Mouse (Mus musculus): ENCODE measurements around the gene Fgfr4.

- TF ChIP-seq HCFC1 (IDR thresholded peaks at IDR 0.05; ENCODE audit: borderline replicate concordance, insufficient read depth, low read length) (no peak), ZNF384 (IDR thresholded peaks at IDR 0.05; ENCODE audit: low read depth, low read length) (no peak), CHD2 (IDR thresholded peaks at IDR 0.05; ENCODE audit: low read depth, low read length) (no peak), MAFK (IDR thresholded peaks at IDR 0.05; ENCODE audit: insufficient read depth, low read depth, low read length) (no peak), ZC3H11A (IDR thresholded peaks at IDR 0.05; ENCODE audit: borderline replicate concordance, low read depth, low read length) (no peak)
Measured at GRCm38 (mm10) chr13:55208837-55209648, 56.6 kb downstream of the Fgfr4 start.

All from ES-E14 (cell line).